Mouse (Mus musculus): ENCODE results near the gene Ccdc34. TPM values are rescaled to one million over a fixed set of nuclear protein-coding genes. Genes with fewer than 3 reads are reported as not detected.

The Ccdc34 gene
- polyA plus RNA-seq, 1 experiment from 2014 or later: 39.5 TPM

- ATAC-seq (ENCODE audit: insufficient read depth) (no peak), DNase-seq (no peak)
- H3K4me2 ChIP-seq: no peak overlapping the region
- peaks cover 22% of the 10 kb centered on the region for H3K27me3 ChIP-seq (ENCODE audit: insufficient read depth, low read length)
- no peaks in the 10 kb centered on the region for H3K36me3 ChIP-seq (ENCODE audit: insufficient read depth)
- no peak for TF ChIP-seq CTCF (IDR thresholded peaks at IDR 0.05; ENCODE audit: low read depth)
- no peak overlapping the region for H3K4me3 ChIP-seq (ENCODE audit: low read depth, low read length)
- no peaks in the 10 kb centered on the region for H3K9me3 ChIP-seq (ENCODE audit: low read depth, low read length)
- H3K9ac ChIP-seq: no peak overlapping the region
- no peaks in the 10 kb centered on the region for H3K4me1 ChIP-seq (ENCODE audit: insufficient read depth)
- 69% methylated on average over 2 of the region's 2 CpGs for WGBS
- H3K27ac ChIP-seq (ENCODE audit: low read depth): no peak overlapping the region
Observed at GRCm38 (mm10) chr2:110196551-110196950, 178.9 kb downstream of the Ccdc34 start.

DNA sequence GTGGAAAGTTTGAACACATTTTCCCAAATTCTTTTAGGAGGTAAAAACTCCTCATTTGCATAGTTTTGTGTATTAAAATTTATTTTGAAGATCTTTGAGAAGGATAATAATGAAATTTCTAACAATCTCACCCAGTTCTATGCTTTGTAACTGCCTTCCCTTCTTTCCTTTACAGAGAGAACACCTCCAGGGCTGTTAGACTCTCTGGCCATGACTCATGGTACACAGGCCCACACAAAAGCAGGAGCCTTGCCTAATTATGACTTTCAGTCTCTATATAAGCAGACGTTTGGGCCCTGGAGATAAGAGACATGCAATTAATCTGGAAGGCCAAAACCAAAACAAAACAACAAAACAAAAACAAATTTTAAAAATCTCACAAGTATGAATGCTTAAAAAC, 182.0 kb downstream of the Ccdc34 start:
- no peak overlapping the region for H3K4me2 ChIP-seq
- 29% methylated on average over 1 of the region's 1 CpGs for WGBS
- no peak overlapping the region for H3K4me3 ChIP-seq (ENCODE audit: low read depth, low read length)
- ATAC-seq (ENCODE audit: insufficient read depth): no peak
- H3K27me3 ChIP-seq (ENCODE audit: insufficient read depth, low read length): peaks cover 32% of the 10 kb centered on the region
- no peaks in the 10 kb centered on the region for H3K4me1 ChIP-seq (ENCODE audit: insufficient read depth)
- DNase-seq: no peak
- no peak overlapping the region for H3K27ac ChIP-seq (ENCODE audit: low read depth)
- no peak for TF ChIP-seq CTCF (IDR thresholded peaks at IDR 0.05; ENCODE audit: low read depth)
- H3K36me3 ChIP-seq (ENCODE audit: insufficient read depth): no peaks in the 10 kb centered on the region
- H3K9me3 ChIP-seq (ENCODE audit: low read depth, low read length): no peaks in the 10 kb centered on the region
- H3K9ac ChIP-seq: no peak overlapping the region

- no peak for TF ChIP-seq CTCF (IDR thresholded peaks at IDR 0.05; ENCODE audit: low read depth)
- Histone ChIP-seq H3K27me3 (ENCODE audit: insufficient read depth, low read length) (peaks cover 32% of the 10 kb centered on the region), H3K4me3 (ENCODE audit: low read depth, low read length) (no peak overlapping the region), H3K4me1 (ENCODE audit: insufficient read depth) (no peaks in the 10 kb centered on the region), H3K9me3 (ENCODE audit: low read depth, low read length) (no peaks in the 10 kb centered on the region), H3K36me3 (ENCODE audit: insufficient read depth) (no peaks in the 10 kb centered on the region), H3K9ac (no peak overlapping the region), H3K4me2 (no peak overlapping the region), H3K27ac (ENCODE audit: low read depth) (no peak overlapping the region)
- ATAC-seq (ENCODE audit: insufficient read depth) (no peak), DNase-seq (no peak)
- 87% methylated on average over 4 of the region's 4 CpGs for WGBS
Observed at GRCm38 (mm10) chr2:110201770-110202169, 184.2 kb downstream of the Ccdc34 start.

DNA sequence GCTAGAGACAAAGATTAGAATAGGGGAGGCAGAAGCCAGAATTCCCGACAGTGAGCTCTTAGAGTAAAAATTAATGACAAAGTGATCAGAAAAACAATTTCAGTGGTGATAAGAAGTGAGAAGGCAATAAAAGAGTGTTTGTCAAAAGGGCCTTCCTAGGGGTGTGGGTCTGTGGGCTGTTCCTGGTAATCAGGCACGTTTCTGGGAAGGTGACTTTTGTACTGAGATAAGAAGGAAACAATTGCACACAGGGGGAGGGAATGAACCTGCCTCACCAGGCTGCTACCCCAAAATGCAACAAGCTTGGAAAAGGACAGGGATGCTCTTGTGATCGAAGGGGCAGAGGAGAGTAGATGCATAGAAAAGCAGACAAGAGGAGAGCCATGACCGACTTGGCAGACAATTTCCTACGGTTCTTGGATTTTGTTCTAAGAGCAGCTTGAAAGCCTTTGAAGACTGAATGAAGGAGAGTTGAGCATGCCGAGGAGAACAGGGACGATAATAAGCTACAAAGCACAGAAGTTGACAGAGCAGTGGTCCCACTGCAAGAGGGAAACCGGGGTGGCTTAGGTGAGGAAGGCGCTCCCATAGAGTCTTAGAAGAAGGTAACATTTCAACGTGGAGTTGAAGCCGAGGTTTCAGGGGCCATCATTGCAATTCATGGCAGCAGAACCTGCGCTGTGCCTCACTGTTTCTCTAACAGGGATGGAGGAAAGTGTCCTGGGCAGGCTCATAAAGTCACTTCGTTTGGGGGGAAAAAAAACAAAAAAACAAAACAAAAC, 185.3 kb downstream of the Ccdc34 start:
- no peak for TF ChIP-seq CTCF (IDR thresholded peaks at IDR 0.05; ENCODE audit: low read depth)
- H3K9ac ChIP-seq: no peak overlapping the region
- no peak for DNase-seq
- peaks cover 34% of the 10 kb centered on the region for H3K27me3 ChIP-seq (ENCODE audit: insufficient read depth, low read length)
- WGBS: 66% methylated on average over 13 of the region's 13 CpGs
- H3K9me3 ChIP-seq (ENCODE audit: low read depth, low read length): no peaks in the 10 kb centered on the region
- no peak overlapping the region for H3K4me2 ChIP-seq
- no peaks in the 10 kb centered on the region for H3K36me3 ChIP-seq (ENCODE audit: insufficient read depth)
- H3K4me1 ChIP-seq (ENCODE audit: insufficient read depth): no peaks in the 10 kb centered on the region
- H3K4me3 ChIP-seq (ENCODE audit: low read depth, low read length): no peak overlapping the region
- no peak for ATAC-seq (ENCODE audit: insufficient read depth)
- H3K27ac ChIP-seq (ENCODE audit: low read depth): no peak overlapping the region

- Histone ChIP-seq H3K27ac (ENCODE audit: low read depth) (no peak overlapping the region), H3K36me3 (ENCODE audit: insufficient read depth) (no peaks in the 10 kb centered on the region), H3K4me2 (no peak overlapping the region), H3K9ac (no peak overlapping the region), H3K27me3 (ENCODE audit: insufficient read depth, low read length) (peaks cover 36% of the 10 kb centered on the region), H3K9me3 (ENCODE audit: low read depth, low read length) (no peaks in the 10 kb centered on the region), H3K4me1 (ENCODE audit: insufficient read depth) (no peaks in the 10 kb centered on the region), H3K4me3 (ENCODE audit: low read depth, low read length) (no peak overlapping the region)
- TF ChIP-seq CTCF (IDR thresholded peaks at IDR 0.05; ENCODE audit: low read depth): no peak
- ATAC-seq (ENCODE audit: insufficient read depth) (no peak), DNase-seq (no peak)
- WGBS: 52% methylated on average over 4 of the region's 4 CpGs
Observed at GRCm38 (mm10) chr2:110204169-110204568, 186.6 kb downstream of the Ccdc34 start.

DNA sequence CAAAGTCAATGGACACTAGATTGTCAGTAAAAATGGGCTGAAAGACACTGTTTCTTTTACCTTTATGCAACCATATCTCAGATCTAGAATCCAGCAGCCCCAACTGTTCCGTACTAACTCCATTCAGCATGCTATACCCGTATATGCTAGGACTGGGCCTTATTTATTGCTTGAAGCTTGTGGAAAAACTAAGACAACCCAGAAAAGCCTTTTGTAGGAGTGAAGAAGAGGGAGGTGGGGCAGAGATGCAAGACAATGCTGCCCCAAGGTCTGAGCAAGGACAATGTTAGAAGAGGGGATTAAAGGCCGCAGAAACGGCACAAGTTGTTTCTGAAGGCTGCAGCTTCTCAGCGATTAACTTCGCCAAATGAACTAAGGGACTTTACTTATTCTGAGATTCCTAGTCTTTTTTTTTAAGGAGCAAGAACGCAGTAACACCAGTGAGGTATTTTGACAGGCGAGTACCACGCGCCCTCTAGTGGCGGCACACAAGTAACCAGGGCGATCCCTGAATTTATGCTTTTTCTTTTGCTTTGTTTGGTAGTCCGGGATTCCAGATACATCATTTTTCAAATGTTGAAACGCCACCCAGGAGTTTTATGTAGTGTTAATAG, 187.2 kb downstream of the Ccdc34 start:
- Histone ChIP-seq H3K9me3 (ENCODE audit: low read depth, low read length) (no peaks in the 10 kb centered on the region), H3K4me2 (0 out of 2 replicates have a peak overlapping the region, but pooled peaks have one; percentile 24), H3K27ac (ENCODE audit: low read depth) (no peak overlapping the region), H3K36me3 (ENCODE audit: insufficient read depth) (no peaks in the 10 kb centered on the region), H3K4me1 (ENCODE audit: insufficient read depth) (no peaks in the 10 kb centered on the region), H3K4me3 (ENCODE audit: low read depth, low read length) (no peak overlapping the region), H3K27me3 (ENCODE audit: insufficient read depth, low read length) (peaks cover 42% of the 10 kb centered on the region), H3K9ac (no peak overlapping the region)
- TF ChIP-seq CTCF (IDR thresholded peaks at IDR 0.05; ENCODE audit: low read depth): peak; percentile 92
- ATAC-seq (ENCODE audit: insufficient read depth): peak; percentile 66
- peak; percentile 88 for DNase-seq
- WGBS: 8% methylated on average over 14 of the region's 14 CpGs
